Mouse (Mus musculus) bone marrow macrophage, adult 2 months (primary cell): Measurements from ENCODE around the gene Hhatl. TPM values are rescaled to one million over a fixed set of nuclear protein-coding genes. Genes with fewer than 3 reads are reported as not detected.

Experiments used
- H3K27ac ChIP-seq: 2 replicates; pipeline ENCODE4 v1.5.1; 2012; ENCODE audit warnings: low read depth, low read length; ENCODE audit not compliant: insufficient read depth
- H3K4me1 ChIP-seq: 2 replicates; pipeline ENCODE4 v1.6.1; 2012; ENCODE audit warnings: low read length; ENCODE audit not compliant: control insufficient read depth, insufficient read depth
- H3K4me3 ChIP-seq: 2 replicates; pipeline ENCODE4 v1.5.1; 2012; ENCODE audit warnings: mild to moderate bottlenecking, low read length, moderate library complexity; ENCODE audit not compliant: insufficient read depth
- CTCF ChIP-seq: IDR thresholded peaks from 2 replicates; pipeline ENCODE4 v1.5.1; 2012; ENCODE audit warnings: low read depth, mild to moderate bottlenecking, low read length, moderate library complexity
- POLR2A ChIP-seq: IDR thresholded peaks from 2 replicates; pipeline ENCODE4 v1.6.1; 2012; ENCODE audit warnings: mild to moderate bottlenecking, low read depth, low read length, borderline replicate concordance
- polyA plus RNA-seq: library from polyadenylated mRNA; stranded (reverse); fragments of >200 nt; gene quantifications from 2 replicates; pipeline ENCODE4 v1.2.4, GENCODE M21; 2012; ENCODE audit not compliant: missing spikeins, insufficient read depth, insufficient read length

The Hhatl gene
- polyA plus RNA-seq, 1 experiment = not detected

- H3K27ac ChIP-seq = no peak overlapping the region
- TF ChIP-seq POLR2A (no peak), CTCF (no peak)
- no peak overlapping the region for H3K4me3 ChIP-seq
- H3K4me1 ChIP-seq = 0 out of 2 replicates have a peak, but pooled peaks cover 2% of the 10 kb centered on the region
Measured at GRCm38 (mm10) chr9:121740490-121740889, 51.8 kb downstream of the Hhatl start.

Other genes with a start within 250 kb of the Hhatl start
- gene Lyzl4, start 150.4 kb downstream of the Hhatl start, polyA plus RNA-seq = 11.5 and 11.8 TPM in 2 replicates
- 4.1 and 4.8 TPM in 2 replicates for gene Vipr1, start 149.8 kb downstream of the Hhatl start, polyA plus RNA-seq
- 9.3 and 14.2 TPM in 2 replicates for gene Sec22c, start 87.0 kb downstream of the Hhatl start, polyA plus RNA-seq
- gene Ss18l2, start 82.2 kb downstream of the Hhatl start, polyA plus RNA-seq = 27.5 and 34.0 TPM in 2 replicates
- gene Nktr, start 73.3 kb downstream of the Hhatl start, polyA plus RNA-seq = 109 and 111 TPM in 2 replicates
- gene Zfp651, start 33.2 kb downstream of the Hhatl start, polyA plus RNA-seq = 0.38 and 0.39 TPM in 2 replicates
- gene Klhl40, start 14.9 kb downstream of the Hhatl start, polyA plus RNA-seq = not detected in 2 replicates
- gene Ccdc13, start 47.0 kb upstream of the Hhatl start, polyA plus RNA-seq = not detected in 2 replicates
- 45.9 and 52.3 TPM in 2 replicates for gene Higd1a, start 65.9 kb upstream of the Hhatl start, polyA plus RNA-seq
- gene Ackr2, start 105.8 kb upstream of the Hhatl start, polyA plus RNA-seq = not detected in 2 replicates
- gene Cyp8b1, start 123.8 kb upstream of the Hhatl start, polyA plus RNA-seq = not detected in 2 replicates
- not detected in 2 replicates for gene Fam198a, start 158.5 kb upstream of the Hhatl start, polyA plus RNA-seq
- 1.8 and 2.5 TPM in 2 replicates for gene Pomgnt2, start 204.6 kb upstream of the Hhatl start, polyA plus RNA-seq